Comparison of ENCODE assay signal across 12 mouse cellular contexts in the genomic region with DNA sequence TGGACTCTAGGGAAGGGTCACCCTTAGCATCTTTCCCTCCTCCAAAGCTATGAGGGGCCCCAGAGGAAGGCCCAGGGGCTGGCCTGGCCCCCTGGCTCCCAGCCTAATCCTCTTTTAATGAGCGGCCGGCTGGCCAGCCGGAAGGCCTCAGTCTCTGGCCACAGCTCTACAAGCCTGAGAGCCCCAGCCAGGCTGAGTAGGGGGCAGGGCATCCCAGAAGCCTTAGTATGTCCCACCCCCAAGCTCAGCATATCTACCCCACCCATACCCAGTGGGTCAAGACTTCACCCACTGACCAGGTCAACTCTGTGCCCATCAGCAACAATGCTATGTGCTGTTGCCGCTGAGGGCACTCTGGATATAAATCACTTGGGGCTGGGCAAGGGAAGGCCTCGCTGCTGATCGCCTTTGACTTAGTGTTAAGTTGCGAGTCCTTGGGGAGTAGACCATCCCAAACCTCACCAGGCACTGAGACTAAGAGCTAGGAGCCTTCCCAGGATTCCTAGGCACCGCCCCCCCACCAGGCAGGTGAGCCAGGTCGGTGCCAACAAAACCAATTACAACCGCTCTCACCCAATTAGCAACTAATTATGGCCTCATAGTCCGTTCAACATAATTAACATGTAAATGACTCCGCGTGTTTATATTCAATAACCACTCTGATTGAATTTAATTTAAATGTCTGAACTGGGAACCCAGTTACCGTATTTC. TPM values are rescaled to one million over a fixed set of nuclear protein-coding genes. Genes with fewer than 3 reads are reported as not detected.
DNase-seq lines count a peak whose midpoint lies in the region; ATAC-seq lines count a peak whose summit lies in the region.
"Had no signal": no experiment of that assay in that cellular context is flagged by ENCODE, and none has a peak within 500 bp of the region (broad histone marks: within the 10 kb centered on the region; RNA-seq: fewer than 3 reads in every experiment).

No protein-coding gene starts in this region.

- peak; percentile 22 for DNase-seq in adrenal gland, postnatal 10 days
- no peak for DNase-seq in adrenal gland, adult 8-10 months
- DNase-seq in neural tube, embryonic 10.5 days (ENCODE audit: extremely low spot score, low spot score), result no peak
- no peak for DNase-seq in urinary bladder, postnatal 36 days (ENCODE audit: low spot score in 2 of 2)
- DNase-seq in ovary, adult 18-20 months (ENCODE audit: low spot score), result no peak
- no peak for DNase-seq in urinary bladder, postnatal 10 days (ENCODE audit: low spot score)
- DNase-seq: cerebellum, adult 9-11 months; right cerebral cortex, postnatal 25 days had no signal

- H3K4me1 ChIP-seq in neural tube, embryonic 12.5 days, result peaks cover 59% of the 10 kb centered on the region
- H3K4me1 ChIP-seq in limb, embryonic 15.5 days, result peaks cover 81% of the 10 kb centered on the region
- H3K4me1 ChIP-seq: liver, embryonic 15.5 days had no signal

- no peaks in the 10 kb centered on the region for H3K27me3 ChIP-seq in neural tube, embryonic 12.5 days (replicated peaks)
- no peaks in the 10 kb centered on the region for H3K27me3 ChIP-seq in limb, embryonic 15.5 days
- H3K27me3 ChIP-seq: heart, embryonic 15.5 days had no signal

- 14% methylated on average over 14 of the region's 14 CpGs for WGBS in neural tube, embryonic 12.5 days
- WGBS in limb, embryonic 15.5 days, result 21% methylated on average over 14 of the region's 14 CpGs

- no peak overlapping the region for H3K27ac ChIP-seq in neural tube, embryonic 12.5 days
- peak overlapping the region; percentile 27; the same call in 1 of the 2 replicates for H3K27ac ChIP-seq in limb, embryonic 15.5 days
- H3K27ac ChIP-seq: liver, embryonic 15.5 days had no signal

- H3K4me2 ChIP-seq in neural tube, embryonic 12.5 days (replicated peaks), result peak overlapping the region; percentile 23
- no peak overlapping the region; the same call in 1 of the 2 replicates for H3K4me2 ChIP-seq in limb, embryonic 15.5 days
- H3K4me2 ChIP-seq: liver, embryonic 15.5 days had no signal

- H3K36me3 ChIP-seq in neural tube, embryonic 12.5 days, result peaks cover 2% of the 10 kb centered on the region; the same call in 1 of the 2 replicates
- H3K36me3 ChIP-seq in limb, embryonic 15.5 days, result peaks cover 37% of the 10 kb centered on the region
- H3K36me3 ChIP-seq: heart, embryonic 15.5 days; liver, embryonic 15.5 days had no signal

- no peaks in the 10 kb centered on the region for H3K9me3 ChIP-seq in neural tube, embryonic 12.5 days
- H3K9me3 ChIP-seq in limb, embryonic 15.5 days, result no peaks in the 10 kb centered on the region
- H3K9me3 ChIP-seq: heart, embryonic 15.5 days; liver, embryonic 15.5 days had no signal

- H3K4me3 ChIP-seq in neural tube, embryonic 12.5 days, result no peak overlapping the region
- H3K4me3 ChIP-seq in limb, embryonic 15.5 days, result no peak overlapping the region
- H3K4me3 ChIP-seq: heart, embryonic 15.5 days; liver, embryonic 15.5 days had no signal

- ATAC-seq in neural tube, embryonic 12.5 days (ENCODE audit: low FRiP score, low read depth), result no peak
- ATAC-seq in limb, embryonic 15.5 days (ENCODE audit: insufficient number of reproducible peaks, low FRiP score, low TSS enrichment, low read depth), result no peak

- no peak overlapping the region for H3K9ac ChIP-seq in neural tube, embryonic 12.5 days
- H3K9ac ChIP-seq in limb, embryonic 15.5 days, result no peak overlapping the region
- H3K9ac ChIP-seq: heart, embryonic 15.5 days; liver, embryonic 15.5 days had no signal

RNA-seq across cellular contexts. Expression of gene Sema3f, which starts 12.3 kb away (rescaled TPM):
- total RNA-seq in adrenal gland, postnatal 10 days (2021), result 10 to 100 TPM; 20.2 to 24.8 TPM
- 10 to 100 TPM; 25.0 to 41.2 (median 29.8) TPM for total RNA-seq in adrenal gland, adult 8-10 months (2022)
- polyA plus RNA-seq in neural tube, embryonic 12.5 days (2016; fragmentation: Nextera tagmentation; extraction: Ambion mirVana), result 21.4 and 21.5 TPM in 2 replicates
- polyA plus RNA-seq in limb, embryonic 15.5 days (2015; fragmentation: Nextera tagmentation; extraction: Ambion mirVana), result 26.6 and 38.2 TPM in 2 replicates

RNA-seq across cellular contexts. Expression of gene Gnat1, which starts 18.5 kb away (rescaled TPM):
- total RNA-seq in adrenal gland, postnatal 10 days (2021), result under 1 TPM; 0.33 to 0.42 TPM
- total RNA-seq in adrenal gland, adult 8-10 months (2022), result under 1 TPM in 1 of 4 experiments, not detected in 3; 0.74 TPM
- polyA plus RNA-seq in neural tube, embryonic 12.5 days (2016; fragmentation: Nextera tagmentation; extraction: Ambion mirVana), result 1.3 and 2.3 TPM in 2 replicates
- 2.8 TPM in 2 replicates for polyA plus RNA-seq in limb, embryonic 15.5 days (2015; fragmentation: Nextera tagmentation; extraction: Ambion mirVana)

RNA-seq across cellular contexts. Expression of gene Slc38a3, which starts 28.6 kb away (rescaled TPM):
- total RNA-seq in adrenal gland, postnatal 10 days (2021), result 10 to 100 TPM; 42.0 to 95.1 TPM
- total RNA-seq in adrenal gland, adult 8-10 months (2022), result 1 to 10 TPM in 1 of 4 experiments, under 1 TPM in 3; 0.31 to 2.2 (median 0.74) TPM
- polyA plus RNA-seq in neural tube, embryonic 12.5 days (2016; fragmentation: Nextera tagmentation; extraction: Ambion mirVana), result 12.8 and 14.1 TPM in 2 replicates
- polyA plus RNA-seq in limb, embryonic 15.5 days (2015; fragmentation: Nextera tagmentation; extraction: Ambion mirVana), result 5.0 and 5.1 TPM in 2 replicates

Comparison
In these comparisons a context has a peak if more than half of its experiments do, and no peak if none do; other contexts are left out.
1. RNA of gene Slc38a3, which starts 28.6 kb away (total RNA-seq): 42.0 to 95.1 TPM in adrenal gland, postnatal 10 days; 0.31 to 2.2 TPM in adrenal gland, adult 8-10 months; every median in the first group is over 10 times any median in the second.